ENCODE assay signal across 10 mouse cellular contexts in the genomic region with DNA sequence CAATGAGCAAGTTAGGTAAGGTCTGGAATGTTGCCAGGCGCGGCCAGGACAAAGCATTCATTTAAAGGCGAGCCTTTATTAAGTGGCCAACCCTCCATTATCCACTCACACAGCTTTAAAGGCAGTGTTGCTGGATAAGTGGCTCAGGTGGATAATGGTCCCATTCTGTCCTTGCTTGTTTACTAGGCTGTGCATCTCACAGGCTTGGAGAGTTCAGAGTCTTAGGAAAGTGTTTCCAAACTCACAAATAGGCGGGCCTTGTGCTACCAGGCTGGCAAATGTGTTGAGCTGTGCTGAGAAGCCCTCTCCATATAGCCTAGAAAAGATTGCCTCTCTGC.
A peak's percentile ranks its signal among the peaks of the same experiment; 100 is the strongest.
DNase-seq lines count a peak whose midpoint lies in the region; ATAC-seq and TF ChIP-seq lines count a peak whose summit lies in the region.
"Had no signal": no experiment of that assay in that cellular context is flagged by ENCODE, and none has a peak within 500 bp of the region (broad histone marks: within the 10 kb centered on the region; RNA-seq: fewer than 3 reads in every experiment).

No protein-coding gene starts in this region.

- no peak overlapping the region for H3ac ChIP-seq in myocyte (ENCODE audit: control insufficient read depth, insufficient read length)

- H3K4me3 ChIP-seq in limb, embryonic 12.5 days (replicated peaks) = no peak overlapping the region
- no peak overlapping the region for H3K4me3 ChIP-seq in limb, embryonic 10.5 days
- H3K4me3 ChIP-seq in myocyte = no peak overlapping the region

- peaks cover 3% of the 10 kb centered on the region for H3K79me2 ChIP-seq in myocyte (ENCODE audit: control insufficient read depth, insufficient read depth)

- DNase-seq in limb, embryonic 10.5 days (ENCODE audit: low spot score) = no peak
- peak; percentile 20 to 26 for DNase-seq in left cerebral cortex, postnatal 25 days (ENCODE audit: low spot score in 2 of 2)
- no peak for DNase-seq in frontal cortex, postnatal 10 days (ENCODE audit: low spot score in 2 of 2)
- no peak for DNase-seq in natural killer cell, adult 2 months (ENCODE audit: low spot score in 2 of 2)
- no peak for DNase-seq in spleen, adult 12 weeks (ENCODE audit: low spot score)
- DNase-seq: thymus, adult 2 months had no signal

- peak overlapping the region; percentile 66; the same call in 1 of the 2 replicates for H3K27ac ChIP-seq in limb, embryonic 12.5 days
- no peak overlapping the region for H3K27ac ChIP-seq in limb, embryonic 10.5 days
- H3K27ac ChIP-seq: macrophage had no signal

- peak; percentile 59; the same call in 1 of the 2 replicates for ATAC-seq in limb, embryonic 12.5 days (ENCODE audit: insufficient number of reproducible peaks, insufficient read depth, low FRiP score, low TSS enrichment, low read depth)
- ATAC-seq in erythroblast, adult 5-6 weeks (replicated peaks; ENCODE audit: low FRiP score, poor library complexity, severe bottlenecking) = peak; percentile 14; the same call in 1 of the 2 replicates

- intact Hi-C loops in left cerebral cortex, postnatal 25 days (cut with DNase I) = no loop called here

- no peaks in the 10 kb centered on the region; the same call in none of the 2 replicates for H3K4me1 ChIP-seq in limb, embryonic 12.5 days (replicated peaks)
- H3K4me1 ChIP-seq in limb, embryonic 10.5 days = no peaks in the 10 kb centered on the region

- H3K27me3 ChIP-seq in limb, embryonic 12.5 days = no peaks in the 10 kb centered on the region
- H3K27me3 ChIP-seq in limb, embryonic 10.5 days (ENCODE audit: low read depth, poor library complexity, severe bottlenecking) = no peaks in the 10 kb centered on the region
- no peaks in the 10 kb centered on the region for H3K27me3 ChIP-seq in myocyte (ENCODE audit: control insufficient read depth, insufficient read depth, insufficient read length)

- no peak for TF ChIP-seq POLR2A in myocyte (IDR thresholded peaks at IDR 0.05; ENCODE audit: insufficient read length, low read depth)

- WGBS in limb, embryonic 12.5 days = 71% methylated on average over 4 of the region's 4 CpGs
- 78% methylated on average over 4 of the region's 4 CpGs for WGBS in limb, embryonic 10.5 days

- H3K4me2 ChIP-seq in limb, embryonic 12.5 days = no peak overlapping the region
- peak overlapping the region; percentile 16 for H3K4me2 ChIP-seq in myocyte (ENCODE audit: low read depth)

- no peak overlapping the region for H3K9ac ChIP-seq in limb, embryonic 12.5 days (replicated peaks)

- H3K9me3 ChIP-seq in limb, embryonic 12.5 days = no peaks in the 10 kb centered on the region
- no peaks in the 10 kb centered on the region for H3K9me3 ChIP-seq in limb, embryonic 10.5 days (replicated peaks)

- H3K36me3 ChIP-seq in limb, embryonic 12.5 days = peaks cover 23% of the 10 kb centered on the region
- H3K36me3 ChIP-seq in limb, embryonic 10.5 days = peaks cover 36% of the 10 kb centered on the region
- H3K36me3 ChIP-seq in myocyte (ENCODE audit: control insufficient read depth, insufficient read depth) = no peaks in the 10 kb centered on the region

TF ChIP-seq in myocyte, 11 proteins besides CTCF, POLR2A, EP300 and RAD21:
- TF ChIP-seq USF1 (IDR thresholded peaks at IDR 0.05; ENCODE audit: low read depth) = no peak
- TF ChIP-seq CEBPB (IDR thresholded peaks at IDR 0.05; ENCODE audit: insufficient read depth, poor library complexity, severe bottlenecking) = no peak
- no peak for TF ChIP-seq POLR2AphosphoS2 (IDR thresholded peaks at IDR 0.05; ENCODE audit: insufficient read length, low read depth)
- no peak for TF ChIP-seq MYOD1 (IDR thresholded peaks at IDR 0.05; ENCODE audit: control insufficient read depth in 1 of 3, insufficient read length in 2 of 3, low read depth in 2 of 3)
- no peak for TF ChIP-seq MYOG (IDR thresholded peaks at IDR 0.05; ENCODE audit: control insufficient read depth in 1 of 3, insufficient read depth in 1 of 3, insufficient read length in 2 of 3, low read depth in 2 of 3)
- no peak for TF ChIP-seq MAX (IDR thresholded peaks at IDR 0.05; ENCODE audit: low read depth)
- no peak for TF ChIP-seq TCF12 (IDR thresholded peaks at IDR 0.05; ENCODE audit: insufficient read depth, poor library complexity, severe bottlenecking)
- no peak for TF ChIP-seq SRF (IDR thresholded peaks at IDR 0.05; ENCODE audit: control insufficient read depth, insufficient read length, low read depth)

Comparison
In these comparisons a context has a peak if more than half of its experiments do, and no peak if none do; other contexts are left out.
1. DNase-seq: peak in left cerebral cortex, postnatal 25 days (2 of 2); none in limb, embryonic 10.5 days (single experiment), frontal cortex, postnatal 10 days (0 of 2), natural killer cell, adult 2 months (0 of 2) and spleen, adult 12 weeks (single experiment).